Mouse (Mus musculus): ENCODE results near the gene Macrod2. TPM values are rescaled to one million over a fixed set of nuclear protein-coding genes. Genes with fewer than 3 reads are reported as not detected.

Macrod2 gene
- polyA plus RNA-seq, 1 experiment from 2014 or later = 31.0 TPM

DNA sequence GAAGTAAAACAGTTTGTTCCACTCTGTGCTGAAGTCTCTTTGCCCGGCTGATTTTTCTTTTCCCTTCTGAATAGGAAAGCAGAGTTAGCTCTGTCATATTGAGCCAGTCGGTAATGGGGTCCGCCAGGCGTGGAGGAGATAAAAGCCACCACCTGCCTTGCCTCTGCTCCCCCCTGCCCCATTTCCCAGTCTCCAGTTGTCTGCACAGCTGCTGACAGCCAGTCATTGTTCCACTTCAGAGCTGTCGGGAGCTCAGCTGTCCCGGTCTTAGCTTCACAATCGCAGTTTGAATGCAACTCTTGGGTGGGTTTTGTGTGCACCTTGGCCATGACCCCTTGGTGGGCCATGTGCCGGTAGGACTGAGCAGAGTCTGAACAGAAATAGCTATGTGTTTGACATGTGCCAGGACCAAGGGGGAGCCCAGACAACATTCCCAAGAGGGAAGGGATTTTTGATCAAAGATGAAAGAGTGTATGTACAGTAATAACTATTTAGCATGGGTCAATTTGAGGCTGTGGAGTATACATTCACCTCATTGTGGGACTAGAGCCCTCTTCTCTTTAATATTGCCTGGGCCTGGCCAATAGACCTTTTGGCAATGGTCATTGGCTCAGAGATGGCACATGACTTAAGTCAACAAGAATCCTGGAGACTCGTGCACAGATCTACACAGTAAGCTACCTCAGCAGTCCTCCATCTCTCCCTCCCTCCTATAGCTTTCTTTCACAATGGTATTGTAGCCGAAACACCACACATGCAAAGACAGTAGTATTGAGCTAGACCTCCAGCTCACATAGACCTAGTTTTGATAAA, 917.2 kb downstream of the Macrod2 start:
- Histone ChIP-seq H3K27ac (no peak overlapping the region), H3K9ac (no peak overlapping the region), H3K4me1 (0 out of 2 replicates have a peak, but pooled peaks cover 3% of the 10 kb centered on the region), H3K9me3 (no peaks in the 10 kb centered on the region), H3K4me2 (no peak overlapping the region), H3K36me3 (no peaks in the 10 kb centered on the region), H3K4me3 (no peak overlapping the region), H3K27me3 (no peaks in the 10 kb centered on the region)
- WGBS = 65% methylated on average over 10 of the region's 10 CpGs
- peak; percentile 63; the same call in 1 of the 2 replicates for ATAC-seq (ENCODE audit: insufficient number of reproducible peaks, low FRiP score, low TSS enrichment, low read depth)

- no peak for ATAC-seq (ENCODE audit: insufficient number of reproducible peaks, low FRiP score, low TSS enrichment, low read depth)
- no peaks in the 10 kb centered on the region for H3K27me3 ChIP-seq
- H3K9me3 ChIP-seq = no peaks in the 10 kb centered on the region
Observed at GRCm38 (mm10) chr2:141315349-141315748, 920.2 kb downstream of the Macrod2 start.

DNA sequence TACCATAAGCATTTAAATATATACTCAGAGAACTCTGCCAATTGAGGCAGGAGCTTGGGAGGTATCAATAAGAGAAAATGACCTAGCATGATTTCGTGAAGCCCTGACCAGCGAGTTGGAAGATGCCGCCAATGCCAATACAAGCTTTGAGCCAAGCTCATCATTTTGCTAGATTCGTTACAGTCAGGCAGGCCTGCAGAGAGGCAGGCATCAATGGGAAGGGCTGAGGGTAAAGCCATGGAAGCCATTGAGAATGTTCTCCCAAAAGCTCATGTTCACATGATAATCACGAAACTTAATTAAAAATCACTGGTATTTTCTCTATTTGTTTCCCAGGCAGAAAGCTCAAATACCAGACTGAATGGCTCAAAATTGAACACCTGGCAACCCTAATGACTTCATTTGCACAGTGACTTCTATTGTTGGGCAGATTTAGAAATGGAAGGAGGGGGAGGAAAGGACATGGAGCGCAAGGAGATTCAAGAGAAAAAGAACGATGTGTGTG, 928.9 kb downstream of the Macrod2 start:
- no peaks in the 10 kb centered on the region for H3K9me3 ChIP-seq
- H3K9ac ChIP-seq = no peak overlapping the region
- ATAC-seq (ENCODE audit: insufficient number of reproducible peaks, low FRiP score, low TSS enrichment, low read depth) = no peak
- H3K27ac ChIP-seq = no peak overlapping the region
- 88% methylated on average over 7 of the region's 7 CpGs for WGBS
- H3K4me2 ChIP-seq = no peak overlapping the region
- no peak overlapping the region for H3K4me3 ChIP-seq
- no peaks in the 10 kb centered on the region for H3K36me3 ChIP-seq
- H3K27me3 ChIP-seq = no peaks in the 10 kb centered on the region
- H3K4me1 ChIP-seq = no peaks in the 10 kb centered on the region

More at GRCm38 (mm10) chr2:141315349-141315748, 920.2 kb downstream of the Macrod2 start:
- H3K4me1 ChIP-seq = 0 out of 2 replicates have a peak, but pooled peaks cover 3% of the 10 kb centered on the region
- WGBS = 92% methylated on average over 3 of the region's 3 CpGs
- H3K4me3 ChIP-seq = no peak overlapping the region
- no peak overlapping the region for H3K27ac ChIP-seq
- H3K36me3 ChIP-seq = no peaks in the 10 kb centered on the region
- H3K9ac ChIP-seq = no peak overlapping the region
- no peak overlapping the region for H3K4me2 ChIP-seq

- no peak overlapping the region for H3K27ac ChIP-seq
- no peak overlapping the region for H3K4me2 ChIP-seq
- ATAC-seq (ENCODE audit: insufficient number of reproducible peaks, low FRiP score, low TSS enrichment, low read depth) = no peak
- H3K4me1 ChIP-seq = no peaks in the 10 kb centered on the region
- no peaks in the 10 kb centered on the region for H3K36me3 ChIP-seq
- no peak overlapping the region for H3K4me3 ChIP-seq
- H3K9me3 ChIP-seq = no peaks in the 10 kb centered on the region
- H3K27me3 ChIP-seq = no peaks in the 10 kb centered on the region
- 74% methylated on average over 6 of the region's 6 CpGs for WGBS
- H3K9ac ChIP-seq = no peak overlapping the region
Observed at GRCm38 (mm10) chr2:141327296-141327695, 932.2 kb downstream of the Macrod2 start.

GRCm38 (mm10) chr2:141337708-141338107, 942.6 kb downstream of the Macrod2 start:
- Histone ChIP-seq H3K36me3 (no peaks in the 10 kb centered on the region), H3K9me3 (no peaks in the 10 kb centered on the region)
- 63% methylated on average over 3 of the region's 3 CpGs for WGBS

GRCm38 (mm10) chr2:141343988-141344535, 949.0 kb downstream of the Macrod2 start:
- Histone ChIP-seq H3K4me2 (no peak overlapping the region), H3K4me3 (no peak overlapping the region), H3K9ac (no peak overlapping the region), H3K9me3 (no peaks in the 10 kb centered on the region), H3K36me3 (no peaks in the 10 kb centered on the region), H3K27me3 (no peaks in the 10 kb centered on the region), H3K4me1 (no peaks in the 10 kb centered on the region), H3K27ac (no peak overlapping the region)
- WGBS = 87% methylated on average over 10 of the region's 10 CpGs
- no peak for ATAC-seq (ENCODE audit: insufficient number of reproducible peaks, low FRiP score, low TSS enrichment, low read depth)

More at GRCm38 (mm10) chr2:141337708-141338107, 942.6 kb downstream of the Macrod2 start:
- no peak for ATAC-seq (ENCODE audit: insufficient number of reproducible peaks, low FRiP score, low TSS enrichment, low read depth)
- no peak overlapping the region for H3K4me2 ChIP-seq
- H3K4me1 ChIP-seq = no peaks in the 10 kb centered on the region
- no peak overlapping the region for H3K9ac ChIP-seq
- no peak overlapping the region for H3K4me3 ChIP-seq
- no peak overlapping the region for H3K27ac ChIP-seq
- no peaks in the 10 kb centered on the region for H3K27me3 ChIP-seq

- H3K4me1 ChIP-seq = no peaks in the 10 kb centered on the region
- WGBS = 64% methylated on average over 2 of the region's 2 CpGs
- no peaks in the 10 kb centered on the region for H3K36me3 ChIP-seq
- no peak overlapping the region for H3K27ac ChIP-seq
- H3K4me2 ChIP-seq = no peak overlapping the region
- no peak overlapping the region for H3K4me3 ChIP-seq
- H3K9me3 ChIP-seq = no peaks in the 10 kb centered on the region
- H3K9ac ChIP-seq = no peak overlapping the region
- ATAC-seq (ENCODE audit: insufficient number of reproducible peaks, low FRiP score, low TSS enrichment, low read depth) = no peak
- no peaks in the 10 kb centered on the region for H3K27me3 ChIP-seq
Observed at GRCm38 (mm10) chr2:141352623-141353022, 957.5 kb downstream of the Macrod2 start.

DNA sequence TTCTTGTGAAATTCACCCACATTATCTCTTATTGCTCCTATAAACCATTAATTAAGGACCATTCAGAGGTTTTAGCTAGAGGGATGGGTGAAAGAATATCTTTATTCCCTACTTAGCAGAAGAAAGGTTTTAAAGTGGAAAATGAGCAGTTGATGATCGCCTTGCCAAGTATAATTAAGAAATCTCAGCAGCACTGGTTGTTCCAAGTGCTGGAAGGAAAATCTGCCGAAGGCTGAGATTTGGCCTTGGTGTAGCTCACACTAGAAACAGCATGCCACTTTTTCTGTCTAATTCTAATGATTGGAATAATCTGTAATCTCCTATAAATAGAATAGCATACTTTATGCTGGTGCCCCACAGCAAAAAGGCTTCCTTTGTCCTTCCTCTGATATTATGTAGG, 993.5 kb downstream of the Macrod2 start:
- no peaks in the 10 kb centered on the region for H3K36me3 ChIP-seq
- ATAC-seq (ENCODE audit: insufficient number of reproducible peaks, low FRiP score, low TSS enrichment, low read depth) = no peak

GRCm38 (mm10) chr2:141391229-141391628, 996.1 kb downstream of the Macrod2 start:
- Histone ChIP-seq H3K4me1 (no peaks in the 10 kb centered on the region), H3K27ac (no peak overlapping the region), H3K4me2 (no peak overlapping the region), H3K27me3 (no peaks in the 10 kb centered on the region), H3K9ac (no peak overlapping the region), H3K36me3 (no peaks in the 10 kb centered on the region), H3K4me3 (no peak overlapping the region), H3K9me3 (no peaks in the 10 kb centered on the region)
- ATAC-seq (ENCODE audit: insufficient number of reproducible peaks, low FRiP score, low TSS enrichment, low read depth) = no peak
- 83% methylated on average over 4 of the region's 4 CpGs for WGBS

More for the DNA sequence above, 993.5 kb downstream of the Macrod2 start:
- Histone ChIP-seq H3K4me3 (no peak overlapping the region), H3K27ac (no peak overlapping the region), H3K4me1 (no peaks in the 10 kb centered on the region), H3K27me3 (no peaks in the 10 kb centered on the region), H3K9ac (no peak overlapping the region), H3K9me3 (no peaks in the 10 kb centered on the region), H3K4me2 (no peak overlapping the region)
- 67% methylated on average over 2 of the region's 2 CpGs for WGBS

GRCm38 (mm10) chr2:141394806-141395205, 999.7 kb downstream of the Macrod2 start:
- WGBS = 49% methylated on average over 1 of the region's 1 CpGs
- H3K4me3 ChIP-seq = no peak overlapping the region
- no peak overlapping the region for H3K27ac ChIP-seq
- H3K27me3 ChIP-seq = no peaks in the 10 kb centered on the region
- no peak overlapping the region for H3K4me2 ChIP-seq
- no peaks in the 10 kb centered on the region for H3K4me1 ChIP-seq
- no peaks in the 10 kb centered on the region for H3K36me3 ChIP-seq
- no peak for ATAC-seq (ENCODE audit: insufficient number of reproducible peaks, low FRiP score, low TSS enrichment, low read depth)
- no peaks in the 10 kb centered on the region for H3K9me3 ChIP-seq
- H3K9ac ChIP-seq = no peak overlapping the region

DNA sequence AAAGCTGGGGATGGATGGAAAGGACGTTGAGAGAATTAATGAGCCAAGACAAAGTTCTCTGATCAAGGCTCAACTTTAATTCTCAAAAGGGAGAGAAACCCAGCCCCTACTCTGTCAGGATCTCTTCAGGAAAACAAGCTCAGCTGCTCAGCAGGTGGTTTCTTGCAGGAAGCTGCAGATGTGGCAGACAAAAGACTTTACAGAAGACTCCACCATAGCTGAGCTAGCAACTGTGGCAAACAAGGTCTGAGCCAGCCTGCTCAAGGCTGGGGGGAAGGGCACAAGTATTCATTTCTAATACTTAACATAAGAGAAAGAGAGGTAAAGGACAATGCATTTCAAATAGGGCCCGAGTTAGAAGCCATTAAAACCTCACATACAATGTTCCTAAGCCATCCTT, 1013.7 kb downstream of the Macrod2 start:
- Histone ChIP-seq H3K27me3 (no peaks in the 10 kb centered on the region), H3K9ac (no peak overlapping the region), H3K4me2 (no peak overlapping the region), H3K4me1 (no peaks in the 10 kb centered on the region), H3K36me3 (no peaks in the 10 kb centered on the region), H3K9me3 (no peaks in the 10 kb centered on the region), H3K27ac (no peak overlapping the region), H3K4me3 (no peak overlapping the region)
- no peak for ATAC-seq (ENCODE audit: insufficient number of reproducible peaks, low FRiP score, low TSS enrichment, low read depth)
- 27% methylated on average over 2 of the region's 2 CpGs for WGBS

DNA sequence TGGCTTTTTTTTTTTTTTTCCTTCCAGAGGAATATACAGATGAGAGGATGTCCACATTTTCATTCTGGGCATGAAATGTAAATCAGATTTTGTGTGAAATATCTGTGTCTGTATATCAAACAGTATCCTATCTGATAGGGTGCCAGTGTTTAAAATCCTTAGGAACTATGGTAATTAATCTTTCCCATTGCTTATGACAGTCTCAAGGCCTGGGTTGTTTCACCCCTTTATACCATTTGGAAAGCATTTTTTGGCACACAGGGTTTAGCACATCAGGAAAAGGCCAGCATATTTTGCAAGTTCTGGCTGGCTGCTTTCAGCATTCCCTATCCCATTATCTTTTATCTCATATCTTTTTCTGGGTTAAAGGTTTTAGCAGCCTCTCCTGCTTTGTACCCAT, 1021.3 kb downstream of the Macrod2 start:
- H3K4me1 ChIP-seq = no peaks in the 10 kb centered on the region
- H3K9ac ChIP-seq = no peak overlapping the region
- H3K4me2 ChIP-seq = no peak overlapping the region
- no peaks in the 10 kb centered on the region for H3K36me3 ChIP-seq
- no peak overlapping the region for H3K27ac ChIP-seq
- no peak for ATAC-seq (ENCODE audit: insufficient number of reproducible peaks, low FRiP score, low TSS enrichment, low read depth)
- no peaks in the 10 kb centered on the region for H3K9me3 ChIP-seq
- no peaks in the 10 kb centered on the region for H3K27me3 ChIP-seq
- H3K4me3 ChIP-seq = no peak overlapping the region
